Mouse (Mus musculus): Measurements from ENCODE around the gene Pla2r1.

The Pla2r1 gene

DNA sequence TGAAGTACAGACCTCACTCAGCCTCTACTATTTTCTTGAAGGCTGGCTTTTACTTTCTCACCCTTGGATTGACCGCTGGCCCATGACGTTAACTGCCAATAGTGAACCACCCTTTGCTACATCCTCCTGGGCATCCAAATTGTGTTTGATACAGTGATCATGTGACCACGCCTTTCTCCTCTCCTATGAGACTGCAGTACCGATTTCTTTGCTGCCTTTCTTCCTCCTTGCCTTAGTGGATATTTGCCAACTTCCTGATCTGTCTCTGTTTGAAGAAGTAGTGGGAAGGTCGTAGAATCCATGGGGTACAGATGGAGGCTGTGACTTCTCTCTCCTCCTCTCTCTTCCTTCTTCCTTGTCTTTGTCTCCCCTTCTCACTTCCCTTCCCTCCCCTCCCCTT, 147.7 kb downstream of the Pla2r1 start:
- in situ Hi-C loops (cut with MboI), result no loop called here

DNA sequence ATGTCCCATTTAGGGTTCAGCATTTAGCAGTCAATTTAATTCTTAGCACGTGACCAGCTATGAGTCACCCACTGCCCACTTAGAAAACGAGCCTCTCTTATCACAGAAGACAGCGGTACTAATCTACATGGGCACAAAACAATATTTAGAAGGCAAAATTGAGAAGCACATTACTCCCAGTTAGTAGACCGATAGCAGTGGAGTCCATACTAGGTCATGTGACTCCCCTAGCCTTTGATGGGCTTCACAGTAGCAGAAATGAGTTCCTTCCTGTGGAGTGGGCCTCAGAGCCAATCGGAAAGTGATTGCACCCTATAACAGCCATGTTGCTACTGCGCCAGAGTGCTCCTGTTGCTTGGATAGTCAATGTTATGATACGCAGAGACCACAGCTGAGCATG, 148.3 kb downstream of the Pla2r1 start:
- in situ Hi-C loops (cut with MboI), result no loop called here

DNA sequence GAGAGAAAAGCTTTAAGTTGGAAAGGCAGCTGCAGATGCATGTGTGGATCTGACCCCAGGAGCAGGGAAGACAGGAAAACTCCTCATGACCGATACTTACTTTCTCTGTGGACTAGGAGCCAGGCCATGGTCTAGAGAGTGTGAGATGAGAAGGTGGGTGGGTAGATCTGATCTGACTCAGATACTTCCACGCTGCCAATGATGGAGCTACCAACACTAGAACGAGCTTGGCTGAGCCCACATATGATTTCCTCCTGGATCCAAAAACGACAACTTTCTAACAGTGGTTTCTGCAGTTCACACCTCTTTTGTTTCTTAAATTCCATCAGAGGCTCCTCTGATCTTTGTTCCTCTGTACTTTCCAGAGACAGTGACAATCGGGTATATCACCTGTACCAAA, 151.4 kb downstream of the Pla2r1 start:
- in situ Hi-C loops (cut with MboI), result no loop called here

DNA sequence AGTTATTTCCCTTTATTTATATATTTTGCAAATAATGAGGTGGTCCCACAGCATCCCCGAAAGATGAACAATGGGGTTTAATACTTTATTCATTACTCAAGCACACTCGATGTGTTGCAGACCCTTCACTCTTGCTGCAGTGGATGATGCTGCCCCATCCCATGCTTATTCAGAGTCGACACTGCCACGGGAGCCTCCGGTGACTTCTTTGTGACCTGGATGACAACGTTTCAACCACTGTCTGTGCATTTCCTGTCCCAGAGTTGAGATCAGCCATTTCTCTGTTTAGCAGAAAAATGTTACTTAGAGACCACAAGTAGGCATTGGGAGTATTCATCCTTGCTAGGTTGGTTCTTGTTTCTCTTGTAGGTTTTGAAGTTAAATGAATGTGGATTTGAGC, 159.3 kb downstream of the Pla2r1 start:
- in situ Hi-C loops (cut with MboI), result no loop called here

DNA sequence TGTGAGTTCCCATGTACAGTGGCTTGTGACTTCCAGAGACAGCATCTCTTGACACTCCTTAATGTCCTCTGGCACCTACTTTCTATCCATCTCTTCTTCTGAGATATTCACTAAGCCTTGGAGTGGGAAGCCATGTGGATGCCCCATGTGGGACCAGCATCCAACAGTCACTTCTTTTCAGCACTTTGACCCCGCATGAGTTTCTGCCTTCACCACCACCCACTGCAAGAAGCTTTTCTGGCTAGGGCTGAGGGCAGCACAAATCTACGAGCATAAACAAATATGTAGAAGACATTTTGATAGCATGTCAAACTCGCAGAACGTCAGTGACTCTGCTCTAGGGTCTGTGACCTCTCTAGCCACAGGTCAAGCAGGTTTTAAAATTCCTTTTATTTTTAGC, 160.8 kb downstream of the Pla2r1 start:
- in situ Hi-C loops (cut with MboI), result no loop called here

DNA sequence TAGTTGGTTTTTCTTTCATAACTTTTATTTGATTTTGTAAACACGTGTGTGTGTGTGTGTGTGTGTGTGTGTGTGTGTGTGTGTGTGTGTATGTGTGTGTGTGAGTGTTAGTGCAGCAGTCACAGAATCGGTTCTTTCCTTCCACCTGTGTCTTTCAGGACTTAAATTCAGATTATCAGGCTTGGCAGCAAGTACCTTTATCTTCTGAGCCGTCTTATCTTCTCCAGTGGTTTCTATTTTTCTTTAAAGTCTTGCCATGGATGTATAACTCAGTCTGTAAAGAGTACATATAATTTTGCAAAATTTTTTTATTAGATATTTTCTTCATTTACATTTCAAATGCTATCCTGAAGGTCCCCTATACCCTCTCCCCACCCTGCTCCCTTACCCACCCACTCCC, 165.7 kb downstream of the Pla2r1 start:
- in situ Hi-C loops (cut with MboI), result no loop called here

DNA sequence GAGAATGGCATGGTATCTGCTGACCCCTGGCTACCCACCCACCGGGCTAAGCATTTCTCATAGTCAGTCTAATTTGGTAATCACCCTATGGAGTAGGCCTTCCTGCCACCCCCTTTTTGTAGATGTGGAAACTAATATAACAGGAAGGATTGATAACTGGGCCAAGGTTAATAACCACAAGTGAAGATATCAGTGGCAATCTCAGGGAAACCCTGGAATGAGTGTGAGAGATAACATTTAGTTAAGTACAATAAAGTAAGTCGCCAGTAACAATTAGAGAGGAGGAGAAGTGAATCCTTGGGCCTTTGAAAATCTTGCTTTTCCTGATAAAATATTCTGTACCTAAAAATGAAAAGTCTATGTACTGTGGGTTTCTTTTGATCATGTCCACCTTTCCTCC, 166.3 kb downstream of the Pla2r1 start:
- in situ Hi-C loops (cut with MboI), result no loop called here

DNA sequence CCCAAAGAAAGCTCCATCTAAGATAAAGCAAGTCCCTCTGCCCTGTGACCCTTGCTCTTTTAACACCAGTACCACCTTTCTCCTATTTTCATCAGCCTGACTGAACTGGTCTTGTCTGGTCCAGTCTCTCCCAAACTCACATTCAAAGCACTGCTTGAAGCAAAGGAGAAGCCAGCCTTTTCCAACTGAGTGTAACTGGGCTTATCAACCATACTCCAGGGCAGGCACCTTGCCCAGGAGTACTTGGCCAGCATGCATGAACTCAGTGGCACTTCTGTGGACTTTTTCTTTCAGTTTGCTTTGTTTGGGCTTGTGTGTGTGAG, 168.4 kb downstream of the Pla2r1 start:
- in situ Hi-C loops (cut with MboI), result no loop called here

DNA sequence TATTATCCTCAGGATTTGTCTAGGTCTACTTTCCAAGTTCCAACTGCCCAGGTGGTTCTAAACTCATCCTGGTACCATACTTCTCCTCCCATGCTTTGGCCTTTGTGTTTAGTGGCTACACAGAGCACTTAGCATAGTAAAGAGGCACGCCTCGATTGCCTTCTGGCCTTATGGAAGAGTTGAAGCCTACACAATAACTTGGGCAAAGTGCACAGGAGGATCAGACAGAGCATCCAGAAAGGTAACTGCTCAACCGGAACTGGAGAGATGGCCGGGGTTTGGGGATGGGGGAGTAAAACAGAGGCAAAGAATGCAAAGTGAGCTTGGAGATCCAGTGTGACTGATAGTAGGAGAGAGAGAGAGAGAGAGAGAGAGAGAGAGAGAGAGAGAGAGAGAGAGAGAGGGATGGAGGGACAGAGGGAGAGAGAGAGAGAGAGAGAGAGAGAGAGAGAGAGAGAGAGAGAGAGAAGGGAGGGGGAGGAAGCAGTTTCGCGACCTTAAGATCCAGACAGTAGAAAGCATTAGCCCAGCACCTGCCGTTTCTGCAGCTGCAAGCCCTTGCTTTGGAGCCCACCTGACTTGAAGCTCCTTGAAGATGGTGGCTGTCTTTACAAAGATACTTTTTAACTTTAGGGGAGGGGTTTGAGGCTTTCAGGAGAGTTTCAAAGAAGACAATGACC, 168.9 kb downstream of the Pla2r1 start:
- in situ Hi-C loops (cut with MboI), result no loop called here

DNA sequence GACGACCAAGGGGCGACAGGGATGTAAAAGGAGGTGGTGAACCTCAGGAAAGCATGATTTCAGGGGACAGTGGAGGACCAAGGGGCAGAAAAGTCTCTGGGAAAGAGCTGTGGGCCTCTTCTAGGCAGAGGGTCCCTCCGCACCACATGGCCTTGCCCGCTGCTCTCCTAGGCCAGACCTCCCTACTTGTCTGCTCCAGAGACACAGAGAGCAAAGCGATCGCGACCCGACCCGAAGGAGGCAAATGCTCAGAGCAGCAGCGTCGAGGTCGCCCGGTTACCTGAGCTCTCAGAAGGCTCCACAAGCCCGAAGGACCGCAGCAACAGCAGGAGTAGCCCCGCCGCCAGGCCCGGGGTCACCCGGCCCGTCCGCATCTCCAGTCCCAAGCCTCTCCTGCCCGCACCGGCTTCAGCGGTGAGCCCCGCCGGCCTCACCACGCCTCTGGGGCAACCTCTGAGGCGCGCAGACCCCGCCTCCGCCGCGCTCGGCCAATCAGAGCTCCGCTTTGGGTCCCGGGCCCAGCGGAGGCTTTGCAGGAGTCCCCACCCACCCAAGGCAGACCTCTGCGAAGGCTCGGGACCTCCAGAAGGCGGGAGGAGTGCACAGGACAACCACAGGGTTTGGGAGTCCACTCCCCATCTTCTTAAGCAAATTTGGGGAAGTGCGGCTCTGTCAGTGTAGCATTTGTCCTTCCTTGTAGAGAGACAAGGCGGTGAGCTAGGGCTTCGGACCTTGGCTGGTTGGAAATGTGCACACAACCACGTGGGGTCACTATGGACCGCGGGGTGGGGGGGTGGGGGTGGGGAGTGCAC, 170.0 kb downstream of the Pla2r1 start, which contains the start of gene Ly75:
TSS of gene Ly75 (minus strand) at position 446 of the 812 bp plus-strand sequence.
- in situ Hi-C loops (cut with MboI), result no loop called here

DNA sequence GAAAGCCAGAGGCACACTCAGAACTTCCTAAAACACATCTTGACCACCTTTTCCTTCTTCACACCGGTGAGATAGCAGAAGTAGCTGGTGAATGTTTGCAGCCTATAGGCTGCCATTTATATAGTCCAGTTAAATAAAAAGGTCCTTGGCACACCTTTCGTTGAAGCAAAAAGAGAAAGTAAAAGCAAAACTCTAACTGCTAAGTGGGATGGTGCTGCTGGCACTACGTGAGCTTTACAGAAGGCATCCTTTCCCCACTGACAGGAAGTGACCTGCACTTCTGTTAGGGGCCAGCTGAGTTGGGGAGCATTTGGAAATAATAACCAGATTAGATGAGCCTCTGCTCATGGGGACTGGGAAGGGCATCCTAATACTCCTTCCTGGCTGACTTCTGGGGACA, 170.8 kb downstream of the Pla2r1 start:
- in situ Hi-C loops (cut with MboI), result no loop called here

DNA sequence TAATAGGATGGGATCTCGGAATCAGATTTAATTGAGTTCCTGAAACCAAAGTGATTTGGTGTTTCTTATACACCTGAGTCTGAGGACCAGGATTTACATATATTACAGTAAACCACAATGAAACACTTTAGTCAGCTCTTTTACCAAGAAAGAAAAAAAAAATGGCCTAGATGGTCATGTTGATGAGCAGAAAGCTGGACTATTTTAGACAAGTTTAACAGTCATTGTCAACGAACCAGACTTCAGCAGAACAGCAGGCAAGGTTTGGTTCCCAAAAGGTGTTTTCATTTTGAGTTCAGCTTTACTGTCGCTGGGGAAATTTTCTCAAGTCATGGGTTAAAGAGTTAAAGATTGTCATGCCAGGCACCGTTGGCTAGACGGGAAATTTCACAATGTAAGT, 175.8 kb downstream of the Pla2r1 start:
- in situ Hi-C loops (cut with MboI), result no loop called here

DNA sequence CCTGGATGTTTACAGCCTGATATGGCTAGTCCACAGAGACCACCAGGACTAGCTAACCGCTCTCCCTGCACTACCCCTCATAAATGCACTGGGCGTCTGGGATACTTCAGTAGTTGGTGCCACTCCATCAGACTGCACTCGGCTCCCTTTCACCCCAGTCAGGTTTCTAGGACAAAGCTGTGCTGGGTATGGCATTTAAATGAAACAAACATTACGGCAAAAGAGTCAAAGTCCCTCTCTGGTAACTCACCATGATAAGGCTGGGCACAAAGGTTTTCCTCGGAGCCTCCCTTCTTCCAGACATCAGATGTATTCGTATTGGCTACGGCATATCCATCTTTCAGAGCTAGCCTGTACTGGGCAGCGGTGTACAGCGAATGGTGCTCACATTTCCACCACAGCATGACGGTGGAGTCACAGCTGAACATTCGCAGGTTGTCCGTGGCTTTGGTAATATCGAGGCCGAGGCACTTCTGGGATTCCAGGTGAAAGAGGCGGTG, 177.4 kb downstream of the Pla2r1 start:
- in situ Hi-C loops (cut with MboI), result no loop called here

DNA sequence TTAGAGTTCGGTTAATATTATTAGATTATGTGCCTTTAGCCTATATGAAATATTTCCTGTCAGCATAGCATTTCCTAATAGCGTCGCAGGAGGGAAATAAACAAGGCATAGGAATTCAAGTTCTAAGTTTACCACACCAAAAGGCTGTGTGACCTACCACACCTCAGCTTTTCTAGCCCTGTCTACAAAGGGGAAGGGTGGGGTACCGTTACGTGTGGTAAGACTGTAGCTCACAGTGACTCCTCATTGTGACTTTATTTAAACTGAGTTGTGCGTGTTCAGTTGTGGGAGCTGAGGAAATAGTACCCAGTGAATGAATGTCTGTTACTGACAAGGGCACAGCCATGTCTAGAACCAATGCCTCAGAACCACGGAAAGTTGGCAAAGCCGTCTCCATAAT, 178.0 kb downstream of the Pla2r1 start:
- in situ Hi-C loops (cut with MboI), result no loop called here

DNA sequence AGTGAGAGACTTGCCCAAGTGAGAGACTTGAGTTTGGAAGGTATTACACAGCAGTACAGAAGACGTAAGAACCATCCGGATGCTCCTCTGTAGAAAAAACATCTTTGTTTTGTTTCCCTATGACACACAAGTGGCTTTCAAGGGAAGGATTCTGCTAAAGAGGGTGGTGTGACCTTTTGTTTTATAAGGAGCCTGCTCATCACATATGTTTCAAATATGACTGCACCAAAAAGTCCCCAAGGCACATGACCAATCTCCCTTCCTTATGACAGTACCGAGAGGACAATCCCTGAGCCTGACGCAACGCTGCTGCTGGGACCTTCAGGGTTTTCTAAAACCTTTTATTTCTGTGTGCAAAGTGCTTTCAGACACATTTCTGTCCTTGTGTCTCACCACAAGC, 182.9 kb downstream of the Pla2r1 start:
- in situ Hi-C loops (cut with MboI), result no loop called here

DNA sequence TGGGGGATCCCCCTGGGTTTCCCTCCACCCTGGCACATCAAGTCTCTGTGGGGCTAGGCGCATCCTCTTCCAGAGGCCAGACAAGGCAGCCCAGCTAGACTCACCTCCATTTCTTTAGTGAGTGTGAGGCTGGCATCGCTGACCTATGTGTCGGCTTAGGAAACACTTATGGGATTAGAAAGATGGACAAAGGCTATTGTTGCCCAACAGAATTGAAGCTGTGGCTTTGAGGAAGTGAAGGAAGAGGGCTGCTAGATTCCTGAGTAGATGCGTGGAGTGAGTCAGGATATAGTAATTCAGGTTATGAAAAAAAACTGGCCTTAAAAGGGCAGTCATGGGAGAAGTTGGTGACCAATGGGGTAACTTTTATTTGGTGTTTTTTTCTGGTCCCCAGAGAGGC, 183.7 kb downstream of the Pla2r1 start:
- in situ Hi-C loops (cut with MboI), result no loop called here

DNA sequence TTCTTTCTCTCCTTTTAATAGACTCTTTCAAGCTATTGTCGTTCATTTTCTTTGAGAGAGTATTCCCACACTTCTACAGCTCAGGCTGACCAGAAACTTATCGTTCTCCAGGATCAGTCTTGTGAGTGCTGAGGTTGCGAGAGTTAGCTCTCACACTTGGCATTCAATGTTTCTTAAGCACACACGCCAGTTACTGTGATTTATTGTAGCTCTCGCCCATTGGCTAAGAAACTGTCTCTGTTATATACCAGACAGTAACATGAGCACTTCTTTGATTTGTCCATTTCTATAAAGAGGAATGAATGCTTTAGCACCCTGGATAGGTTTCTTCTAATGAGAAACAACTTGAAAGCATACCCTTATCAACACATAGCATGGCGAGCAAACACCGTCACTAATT, 185.2 kb downstream of the Pla2r1 start:
- in situ Hi-C loops (cut with MboI), result no loop called here

Measured in mature B cell (primary cell).